In the genomic region with DNA sequence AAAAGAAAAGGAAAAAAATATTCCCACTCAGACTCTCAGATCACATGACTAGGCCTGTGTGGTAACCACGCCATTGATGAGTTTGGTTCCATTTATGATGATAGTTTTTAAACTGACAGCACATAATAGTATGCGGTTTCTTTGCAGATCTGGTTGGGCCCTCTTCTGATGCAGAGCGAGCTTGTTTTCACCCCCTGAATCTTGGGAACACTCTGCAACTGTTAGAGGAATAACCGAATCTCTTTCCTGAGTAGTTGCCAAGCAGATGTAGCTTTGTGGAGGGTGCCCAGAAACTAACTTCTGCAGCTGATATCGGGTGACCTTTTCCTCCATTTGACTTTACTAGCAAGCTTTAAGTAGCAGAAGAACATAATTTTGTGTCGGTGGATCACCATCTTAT, we compare ENCODE assay signal across 27 mouse cellular contexts. TPM values are rescaled to one million over a fixed set of nuclear protein-coding genes. Genes with fewer than 3 reads are reported as not detected.
DNase-seq lines count a peak whose midpoint lies in the region; ATAC-seq and TF ChIP-seq lines count a peak whose summit lies in the region.
"Had no signal": no experiment of that assay in that cellular context is flagged by ENCODE, and none has a peak within 500 bp of the region (broad histone marks: within the 10 kb centered on the region; RNA-seq: fewer than 3 reads in every experiment).

No protein-coding gene starts in this region.

- peak overlapping the region; percentile 54 for H3K27ac ChIP-seq in heart, adult 2 months
- H3K27ac ChIP-seq in heart, postnatal 0 days (ENCODE audit: low read depth), result peak overlapping the region; percentile 85
- H3K27ac ChIP-seq in heart, embryonic 11.5 days (ENCODE audit: low read depth, low read length), result no peak overlapping the region
- no peak overlapping the region for H3K27ac ChIP-seq in MEL (ENCODE audit: control insufficient read depth, low read depth, low read length)
- H3K27ac ChIP-seq: embryonic facial prominence, embryonic 15.5 days; forebrain, embryonic 10.5 days; hindbrain, embryonic 12.5 days had no signal

- H3K9me3 ChIP-seq in heart, postnatal 0 days (replicated peaks; ENCODE audit: control insufficient read depth, low read length), result no peaks in the 10 kb centered on the region
- no peaks in the 10 kb centered on the region for H3K9me3 ChIP-seq in heart, embryonic 11.5 days (replicated peaks; ENCODE audit: control insufficient read depth, low read length)
- H3K9me3 ChIP-seq in MEL (replicated peaks; ENCODE audit: insufficient read depth, low read length), result no peaks in the 10 kb centered on the region
- H3K9me3 ChIP-seq: embryonic facial prominence, embryonic 15.5 days; forebrain, embryonic 10.5 days; hindbrain, embryonic 12.5 days had no signal

- H3K4me3 ChIP-seq in heart, adult 2 months, result no peak overlapping the region
- H3K4me3 ChIP-seq in heart, postnatal 0 days (ENCODE audit: low read depth, low read length), result no peak overlapping the region
- no peak overlapping the region for H3K4me3 ChIP-seq in heart, embryonic 11.5 days (ENCODE audit: low read depth, low read length)
- H3K4me3 ChIP-seq in MEL (ENCODE audit: control insufficient read depth in 1 of 2, insufficient read depth in 1 of 2, low read depth in 2 of 2, low read length in 2 of 2), result no peak overlapping the region
- H3K4me3 ChIP-seq: embryonic facial prominence, embryonic 15.5 days; erythroblast, embryonic 14.5 days; forebrain, embryonic 10.5 days; hindbrain, embryonic 12.5 days had no signal

- peaks cover 34% of the 10 kb centered on the region for H3K4me1 ChIP-seq in heart, adult 2 months (ENCODE audit: control insufficient read depth, insufficient read depth, low read length)
- peaks cover 69% of the 10 kb centered on the region for H3K4me1 ChIP-seq in heart, postnatal 0 days (ENCODE audit: control insufficient read depth, insufficient read depth)
- peaks cover 38% of the 10 kb centered on the region for H3K4me1 ChIP-seq in heart, embryonic 11.5 days (ENCODE audit: control insufficient read depth, insufficient read depth, low read length)
- H3K4me1 ChIP-seq in MEL (ENCODE audit: control insufficient read depth in 1 of 2, insufficient read depth in 2 of 2, low read length in 2 of 2), result peaks cover 19 to 31% of the 10 kb centered on the region in 2 experiments

- no peak for ATAC-seq in heart, postnatal 0 days (ENCODE audit: insufficient read depth, low read depth)
- no peak for ATAC-seq in heart, embryonic 11.5 days (replicated peaks; ENCODE audit: insufficient number of reproducible peaks, low FRiP score, low TSS enrichment)
- ATAC-seq: CD4-positive, CD25-positive, alpha-beta regulatory T cell, adult 4 months; forebrain, embryonic 14.5 days; hindbrain, embryonic 16.5 days; inflammation-experienced regulatory T-cells, adult 6 months had no signal

- TF ChIP-seq RAD21 in MEL (IDR thresholded peaks at IDR 0.05; ENCODE audit: low read depth, low read length), result no peak

- intact Hi-C loops in gastrocnemius, postnatal 36 days (cut with DNase I), result no loop called here
- intact Hi-C loops in heart, adult 2 months (cut with DNase I), result no loop called here
- intact Hi-C loops in heart, postnatal 36 days (cut with DNase I), result no loop called here

- H3K4me2 ChIP-seq in heart, postnatal 0 days (ENCODE audit: low read depth, low read length), result no peak overlapping the region
- no peak overlapping the region for H3K4me2 ChIP-seq in heart, embryonic 11.5 days
- H3K4me2 ChIP-seq: embryonic facial prominence, embryonic 15.5 days; hindbrain, embryonic 12.5 days had no signal

- no peaks in the 10 kb centered on the region for H3K27me3 ChIP-seq in heart, adult 2 months (ENCODE audit: control insufficient read depth, insufficient read depth, low read length)
- H3K27me3 ChIP-seq in heart, postnatal 0 days (ENCODE audit: control insufficient read depth, insufficient read depth, low read length), result no peaks in the 10 kb centered on the region
- no peaks in the 10 kb centered on the region for H3K27me3 ChIP-seq in heart, embryonic 11.5 days (ENCODE audit: control insufficient read depth, insufficient read depth, low read length)
- no peaks in the 10 kb centered on the region for H3K27me3 ChIP-seq in MEL (ENCODE audit: control insufficient read depth in 1 of 2, insufficient read depth in 2 of 2, low read length in 2 of 2)
- H3K27me3 ChIP-seq: embryonic facial prominence, embryonic 15.5 days; hindbrain, embryonic 12.5 days had no signal

- TF ChIP-seq EP300 in heart, adult 2 months (IDR thresholded peaks at IDR 0.05; ENCODE audit: insufficient read depth, low read depth, low read length), result no peak
- TF ChIP-seq EP300 in heart, postnatal 0 days (IDR thresholded peaks at IDR 0.05; ENCODE audit: low read depth), result no peak
- TF ChIP-seq EP300 in MEL (IDR thresholded peaks at IDR 0.05; ENCODE audit: low read depth in 1 of 2, low read length in 2 of 2), result no peak

- TF ChIP-seq CTCF in heart, adult 2 months (IDR thresholded peaks at IDR 0.05), result no peak
- no peak for TF ChIP-seq CTCF in heart, postnatal 0 days (IDR thresholded peaks at IDR 0.05; ENCODE audit: low read depth)
- no peak for TF ChIP-seq CTCF in MEL (IDR thresholded peaks at IDR 0.05 in 2 of 3, conservative IDR thresholded peaks at IDR 0.05 in 1 of 3; ENCODE audit: control insufficient read depth in 1 of 3, insufficient read depth in 1 of 3, low read depth in 2 of 3, low read length in 3 of 3, poor library complexity in 1 of 3, severe bottlenecking in 1 of 3)

- no peak for TF ChIP-seq POLR2A in heart, adult 2 months (IDR thresholded peaks at IDR 0.05; ENCODE audit: insufficient read depth, low read depth, low read length)
- TF ChIP-seq POLR2A in MEL (IDR thresholded peaks at IDR 0.05; ENCODE audit: control insufficient read depth in 1 of 2, insufficient read depth in 1 of 2, low read depth in 1 of 2, low read length in 2 of 2, poor library complexity in 1 of 2), result no peak

- H3K36me3 ChIP-seq in heart, adult 2 months (ENCODE audit: control insufficient read depth, insufficient read depth, low read length), result peaks cover 61% of the 10 kb centered on the region
- H3K36me3 ChIP-seq in heart, postnatal 0 days (replicated peaks; ENCODE audit: control insufficient read depth, insufficient read depth, low read length), result no peaks in the 10 kb centered on the region
- no peaks in the 10 kb centered on the region for H3K36me3 ChIP-seq in heart, embryonic 11.5 days (ENCODE audit: control insufficient read depth, insufficient read depth, low read length)
- peaks cover 28 to 62% of the 10 kb centered on the region in 2 experiments for H3K36me3 ChIP-seq in MEL (ENCODE audit: control insufficient read depth in 1 of 2, insufficient read depth in 2 of 2, low read length in 2 of 2)
- H3K36me3 ChIP-seq: embryonic facial prominence, embryonic 15.5 days; forebrain, embryonic 10.5 days; hindbrain, embryonic 12.5 days had no signal

- WGBS in heart, adult 2 months, result 53% methylated on average over 6 of the region's 6 CpGs
- 61% methylated on average over 6 of the region's 6 CpGs for WGBS in heart, postnatal 0 days
- 82% methylated on average over 6 of the region's 6 CpGs for WGBS in heart, embryonic 11.5 days (ENCODE audit: insufficient replicate concordance)

- DNase-seq in gastrocnemius, adult 18-20 months (ENCODE audit: low spot score), result peak; percentile 41
- no peak for DNase-seq in gastrocnemius, postnatal 36 days
- no peak for DNase-seq in heart, adult 2 months
- no peak for DNase-seq in heart, postnatal 36 days
- DNase-seq in heart, postnatal 0 days (ENCODE audit: low spot score), result no peak
- DNase-seq in MEL (ENCODE audit: low read depth, low spot score), result no peak
- DNase-seq: adrenal gland, postnatal 10 days; B cell, adult 2 months; cerebellum, adult 11 months; cerebellum, adult 8-10 months; cerebellum, postnatal 14 days; embryo, embryonic 11 days; gastrocnemius, postnatal 10 days; heart, postnatal 10 days; kidney, adult 18-20 months had no signal

- H3K9ac ChIP-seq in heart, adult 2 months (ENCODE audit: low read depth, low read length), result no peak overlapping the region
- H3K9ac ChIP-seq in heart, postnatal 0 days (replicated peaks; ENCODE audit: low read depth, low read length), result no peak overlapping the region
- H3K9ac ChIP-seq in heart, embryonic 11.5 days (ENCODE audit: low read depth, low read length), result no peak overlapping the region
- H3K9ac ChIP-seq in MEL (ENCODE audit: control insufficient read depth, low read depth, low read length, poor library complexity, severe bottlenecking), result no peak overlapping the region
- H3K9ac ChIP-seq: embryonic facial prominence, embryonic 15.5 days; hindbrain, embryonic 12.5 days had no signal

- H3K79me2 ChIP-seq in heart, adult 2 months (replicated peaks; ENCODE audit: control insufficient read depth, insufficient read depth, low read length), result peaks cover 5% of the 10 kb centered on the region; the same call in 1 of the 2 replicates
- H3K79me2 ChIP-seq in MEL (ENCODE audit: control insufficient read depth, insufficient read depth, low read length, poor library complexity), result peaks cover 67% of the 10 kb centered on the region

TF ChIP-seq in MEL, 35 proteins besides CTCF, POLR2A, EP300 and RAD21 (continues in another document):
- no peak for TF ChIP-seq NRF1 (IDR thresholded peaks at IDR 0.05; ENCODE audit: insufficient read depth, low read depth, low read length, poor library complexity, severe bottlenecking)

RNA-seq across cellular contexts. Expression of a gene that starts 45.6 kb away (rescaled TPM):
- total RNA-seq in gastrocnemius, adult 18-20 months (2021), result under 1 TPM in 1 of 2 experiments, not detected in 1; 0.21 TPM
- total RNA-seq in gastrocnemius, postnatal 36 days (2021), result under 1 TPM in 1 of 2 experiments, not detected in 1; 0.26 TPM
- not detected for total RNA-seq in heart, adult 2 months (2021)
- 0.15 TPM in 1 of 2 replicates, not detected in the other for polyA plus RNA-seq in heart, adult 2 months (2012; rRNA removed)
- total RNA-seq in heart, postnatal 36 days (2021), result under 1 TPM in 1 of 2 experiments, not detected in 1; 0.28 TPM
- not detected in 2 replicates for total RNA-seq in heart, postnatal 0 days (2014; rRNA removed; ENCODE audit: low replicate concordance)
- 0.45 and 0.52 TPM in 2 replicates for polyA plus RNA-seq in heart, postnatal 0 days (2015; fragmentation: Nextera tagmentation; extraction: Ambion mirVana)
- polyA plus RNA-seq in heart, embryonic 11.5 days (2014; fragmentation: Nextera tagmentation; extraction: Ambion mirVana), result 0.72 and 0.73 TPM in 2 replicates
- total RNA-seq in MEL (2012; rRNA removed), result not detected in 2 replicates
- not detected for polyA plus RNA-seq in MEL (2012; ENCODE audit: insufficient read depth in 1 of 2, insufficient read length in 2 of 2, low read depth in 1 of 2, low replicate concordance in 2 of 2, missing spikeins in 1 of 2)
- total RNA-seq: common myeloid progenitor, adult 5-6 weeks; granulocyte monocyte progenitor cell, adult 5-6 weeks had no signal
- polyA plus RNA-seq: CD4-positive, CD25-positive, alpha-beta regulatory T cell, adult 4 months; erythroblast, embryonic 14.5 days; G1E; inflammation-experienced regulatory T-cells, adult 6 months had no signal

RNA-seq across cellular contexts. Expression of a gene that starts 51.0 kb away (rescaled TPM):
- 10 to 100 TPM; 56.3 to 56.9 TPM for total RNA-seq in gastrocnemius, adult 18-20 months (2021)
- total RNA-seq in gastrocnemius, postnatal 36 days (2021), result 10 to 100 TPM; 56.2 to 61.5 TPM
- total RNA-seq in heart, adult 2 months (2021), result 100 to 1,000 TPM; 126 to 128 TPM
- polyA plus RNA-seq in heart, adult 2 months (2012; rRNA removed), result 70.3 and 75.6 TPM in 2 replicates
- 100 to 1,000 TPM; 128 to 149 TPM for total RNA-seq in heart, postnatal 36 days (2021)
- total RNA-seq in heart, postnatal 0 days (2014; rRNA removed; ENCODE audit: low replicate concordance), result 76.5 and 114 TPM in 2 replicates
- polyA plus RNA-seq in heart, postnatal 0 days (2015; fragmentation: Nextera tagmentation; extraction: Ambion mirVana), result 53.2 and 53.8 TPM in 2 replicates
- 27.5 and 33.7 TPM in 2 replicates for polyA plus RNA-seq in heart, embryonic 11.5 days (2014; fragmentation: Nextera tagmentation; extraction: Ambion mirVana)
- total RNA-seq in MEL (2012; rRNA removed), result 10.2 and 16.4 TPM in 2 replicates
- 10 to 100 TPM; 13.4 to 20.5 TPM for polyA plus RNA-seq in MEL (2012; ENCODE audit: insufficient read depth in 1 of 2, insufficient read length in 2 of 2, low read depth in 1 of 2, low replicate concordance in 2 of 2, missing spikeins in 1 of 2)

Comparison
In these comparisons a context has a peak if more than half of its experiments do, and no peak if none do; other contexts are left out.
1. H3K27ac ChIP-seq: peak in heart, adult 2 months (single experiment) and heart, postnatal 0 days (single experiment); none in heart, embryonic 11.5 days (single experiment) and MEL (single experiment).